Mouse (Mus musculus): ENCODE results near the gene Slc46a1. TPM values are rescaled to one million over a fixed set of nuclear protein-coding genes. Genes with fewer than 3 reads are reported as not detected.
A peak's percentile ranks its signal among the peaks of the same experiment; 100 is the strongest.

Gene Slc46a1
- polyA plus RNA-seq, 1 experiment = 26.6 TPM

GRCm38 (mm10) chr11:78453675-78454074, 11.8 kb upstream of the Slc46a1 start:
- no peak for DNase-seq (ENCODE audit: low read depth, low spot score)
- WGBS = 32% methylated on average over 4 of the region's 4 CpGs

GRCm38 (mm10) chr11:78454276-78454675, 11.2 kb upstream of the Slc46a1 start:
- DNase-seq (ENCODE audit: low read depth, low spot score) = no peak
- 65% methylated on average over 7 of the region's 7 CpGs for WGBS

- 11% methylated on average over 5 of the region's 5 CpGs for WGBS
- DNase-seq (ENCODE audit: low read depth, low spot score) = no peak
Observed at GRCm38 (mm10) chr11:78455308-78455707, 10.2 kb upstream of the Slc46a1 start.

GRCm38 (mm10) chr11:78458740-78459139, 6.8 kb upstream of the Slc46a1 start:
- 72% methylated on average over 17 of the region's 17 CpGs for WGBS

GRCm38 (mm10) chr11:78461894-78462293, 3.6 kb upstream of the Slc46a1 start:
- 81% methylated on average over 1 of the region's 1 CpGs for WGBS
- no peak for DNase-seq (ENCODE audit: low read depth, low spot score)

More at GRCm38 (mm10) chr11:78458740-78459139, 6.8 kb upstream of the Slc46a1 start:
- no peak for DNase-seq (ENCODE audit: low read depth, low spot score)

- WGBS = 40% methylated on average over 5 of the region's 5 CpGs
- DNase-seq (ENCODE audit: low read depth, low spot score) = no peak
Observed at GRCm38 (mm10) chr11:78462669-78463068, 2.8 kb upstream of the Slc46a1 start.

GRCm38 (mm10) chr11:78463286-78464036, 2.0 kb upstream of the Slc46a1 start:
- no peak for DNase-seq (ENCODE audit: low read depth, low spot score)
- 27% methylated on average over 13 of the region's 13 CpGs for WGBS

- no peak for DNase-seq (ENCODE audit: low read depth, low spot score)
- WGBS = 26% methylated on average over 9 of the region's 9 CpGs
Observed at GRCm38 (mm10) chr11:78465116-78465515, 381 bp upstream of the Slc46a1 start.

GRCm38 (mm10) chr11:78466242-78466912, 880 bp downstream of the Slc46a1 start:
- 71% methylated on average over 23 of the region's 23 CpGs for WGBS
- DNase-seq (ENCODE audit: low read depth, low spot score) = no peak

GRCm38 (mm10) chr11:78467515-78467914, 2.0 kb downstream of the Slc46a1 start:
- DNase-seq (ENCODE audit: low read depth, low spot score) = no peak
- WGBS = 87% methylated on average over 7 of the region's 7 CpGs

GRCm38 (mm10) chr11:78467932-78468331, 2.4 kb downstream of the Slc46a1 start:
- 60% methylated on average over 3 of the region's 3 CpGs for WGBS
- no peak for DNase-seq (ENCODE audit: low read depth, low spot score)

GRCm38 (mm10) chr11:78471326-78472103, 6.0 kb downstream of the Slc46a1 start:
- WGBS = 88% methylated on average over 10 of the region's 10 CpGs

GRCm38 (mm10) chr11:78475289-78475688, 9.8 kb downstream of the Slc46a1 start:
- 70% methylated on average over 3 of the region's 3 CpGs for WGBS
- no peak for DNase-seq (ENCODE audit: low read depth, low spot score)

More at GRCm38 (mm10) chr11:78471326-78472103, 6.0 kb downstream of the Slc46a1 start:
- DNase-seq (ENCODE audit: low read depth, low spot score) = no peak

- 43% methylated on average over 7 of the region's 7 CpGs for WGBS
- DNase-seq (ENCODE audit: low read depth, low spot score) = no peak
Observed at GRCm38 (mm10) chr11:78483639-78484038, 18.1 kb downstream of the Slc46a1 start.

- WGBS = 1% methylated on average over 8 of the region's 8 CpGs
- no peak for DNase-seq (ENCODE audit: low read depth, low spot score)
Observed at GRCm38 (mm10) chr11:78488168-78488567, 22.7 kb downstream of the Slc46a1 start.

GRCm38 (mm10) chr11:78490781-78491241, 25.3 kb downstream of the Slc46a1 start:
- DNase-seq (ENCODE audit: low read depth, low spot score) = no peak
- WGBS = 8% methylated on average over 45 of the region's 48 CpGs

- no peak for DNase-seq (ENCODE audit: low read depth, low spot score)
- WGBS = 8% methylated on average over 6 of the region's 6 CpGs
Observed at GRCm38 (mm10) chr11:78495904-78496303, 30.4 kb downstream of the Slc46a1 start.

GRCm38 (mm10) chr11:78497071-78497541, 31.6 kb downstream of the Slc46a1 start:
- WGBS = 2% methylated on average over 44 of the region's 44 CpGs
- DNase-seq (ENCODE audit: low read depth, low spot score) = no peak

GRCm38 (mm10) chr11:78497544-78498522, 32.3 kb downstream of the Slc46a1 start, which contains the start of gene Sarm1:
Gene Sarm1, minus strand, starts transcription at chr11:78497754.
- WGBS = 4% methylated on average over 36 of the region's 36 CpGs
- peak; percentile 64 for DNase-seq (ENCODE audit: low read depth, low spot score)
